Mouse (Mus musculus) kidney, adult 2 months (tissue): ENCODE measurements at regions not wholly inside any gene's neighbourhood (a gene's known extent, or its start where the extent isn't known, plus 50 kb on each side); places are given as distances from the start of the nearest gene placed in this dataset.

Source experiments
- DNase-seq: peaks from one replicate; pipeline ENCODE4 v3.0.0; 2021
- H3K27ac ChIP-seq: fragments of 200-500 bp; 2 replicates; pipeline ENCODE4 v1.5.1; 2012; ENCODE audit warnings: low read depth, low read length, control low read depth, inconsistent platforms; ENCODE audit not compliant: insufficient read depth
- H3K27me3 ChIP-seq: fragments of 200-500 bp; replicated peaks from 2 replicates; pipeline ENCODE4 v1.6.1; 2012; ENCODE audit warnings: mild to moderate bottlenecking, moderate library complexity, low read length, inconsistent platforms; ENCODE audit not compliant: control insufficient read depth, insufficient read depth
- H3K36me3 ChIP-seq: fragments of 200-500 bp; 2 replicates; pipeline ENCODE4 v1.6.1; 2012; ENCODE audit warnings: mild to moderate bottlenecking, moderate library complexity, low read length, inconsistent platforms; ENCODE audit not compliant: control insufficient read depth, insufficient read depth
- H3K4me1 ChIP-seq: fragments of 200-500 bp; 2 replicates; pipeline ENCODE4 v1.6.1; 2011; ENCODE audit warnings: low read length; ENCODE audit not compliant: control insufficient read depth, insufficient read depth
- H3K4me3 ChIP-seq: fragments of 200-500 bp; 2 replicates; pipeline ENCODE4 v1.5.1; 2011; ENCODE audit warnings: mild to moderate bottlenecking, low read depth, low read length, control low read depth; ENCODE audit not compliant: insufficient read depth
- CTCF ChIP-seq: fragments of 200-500 bp; conservative IDR thresholded peaks from 2 replicates; pipeline ENCODE4 v1.5.1; 2011; ENCODE audit warnings: low read depth, mild to moderate bottlenecking, control low read depth, low read length, moderate library complexity, mixed read lengths; ENCODE audit not compliant: insufficient read depth, insufficient read length
- POLR2A ChIP-seq: fragments of 200-500 bp; IDR thresholded peaks from one replicate; pipeline ENCODE4 v1.6.1; 2011; ENCODE audit warnings: low read depth, low read length, control low read depth
- WGBS: fragments of 180-500 bp; shearing (Covaris S2); methylation state at CpG from one replicate; pipeline ENCODE4 v1.1.7; 2018; 5-methylcytosine and 5-hydroxymethylcytosine counted together

DNA sequence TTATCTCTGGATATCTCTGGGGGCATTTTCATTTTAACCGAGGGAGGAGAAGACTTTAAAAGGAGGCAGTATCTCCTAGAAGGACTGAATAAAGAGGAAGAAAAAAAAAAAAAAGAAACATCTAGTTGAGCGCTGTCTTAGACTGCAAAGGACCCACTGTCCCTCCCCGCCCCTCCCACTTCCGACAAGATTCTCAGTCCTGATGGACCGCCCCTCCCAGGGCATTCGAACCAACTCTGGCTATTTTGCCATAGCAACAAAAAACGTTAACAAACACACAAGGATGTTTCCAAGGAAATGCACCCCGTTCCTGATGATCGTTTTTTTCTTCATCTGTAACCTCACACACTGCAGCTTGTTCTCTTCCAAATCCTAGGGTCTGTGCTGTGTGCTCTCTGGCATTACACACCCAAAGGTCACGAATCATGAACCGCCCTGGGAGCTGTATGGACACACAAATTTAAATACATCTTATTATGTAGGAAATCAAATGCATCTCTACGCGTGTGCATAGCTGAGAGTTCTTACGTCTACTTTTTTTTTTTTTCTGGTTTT, 75.8 kb downstream of the Rnd3 start:
- H3K27me3 ChIP-seq: no peaks in the 10 kb centered on the region; the same call in 1 of the 2 replicates
- 69% methylated on average over 14 of the region's 14 CpGs for WGBS
- H3K4me3 ChIP-seq: no peak overlapping the region
- no peak overlapping the region for H3K27ac ChIP-seq
- H3K36me3 ChIP-seq: no peaks in the 10 kb centered on the region
- no peak for DNase-seq
- no peaks in the 10 kb centered on the region for H3K4me1 ChIP-seq
- no peak for TF ChIP-seq CTCF
- TF ChIP-seq POLR2A: no peak

- Histone ChIP-seq H3K4me3 (no peak overlapping the region), H3K27ac (no peak overlapping the region), H3K36me3 (no peaks in the 10 kb centered on the region), H3K27me3 (no peaks in the 10 kb centered on the region; the same call in 1 of the 2 replicates), H3K4me1 (no peaks in the 10 kb centered on the region)
- 50% methylated on average over 6 of the region's 6 CpGs for WGBS
- DNase-seq: no peak
- TF ChIP-seq POLR2A: no peak
- TF ChIP-seq CTCF: no peak
These were observed 76.5 kb downstream of the Rnd3 start for GRCm38 (mm10) chr2:51072346-51072885.

GRCm38 (mm10) chr2:51070902-51071301, 78.0 kb downstream of the Rnd3 start:
- H3K27me3 ChIP-seq: no peaks in the 10 kb centered on the region; the same call in 1 of the 2 replicates
- DNase-seq: no peak
- H3K4me1 ChIP-seq: no peaks in the 10 kb centered on the region
- no peak overlapping the region for H3K4me3 ChIP-seq
- WGBS: 96% methylated on average over 2 of the region's 2 CpGs
- TF ChIP-seq POLR2A: no peak
- no peak for TF ChIP-seq CTCF
- no peaks in the 10 kb centered on the region for H3K36me3 ChIP-seq
- H3K27ac ChIP-seq: no peak overlapping the region

GRCm38 (mm10) chr2:51066423-51066831, 82.5 kb downstream of the Rnd3 start:
- Histone ChIP-seq H3K36me3 (no peaks in the 10 kb centered on the region), H3K27me3 (no peaks in the 10 kb centered on the region), H3K4me1 (no peaks in the 10 kb centered on the region), H3K27ac (no peak overlapping the region), H3K4me3 (no peak overlapping the region)
- no peak for DNase-seq
- 59% methylated on average over 11 of the region's 11 CpGs for WGBS
- no peak for TF ChIP-seq POLR2A
- no peak for TF ChIP-seq CTCF

- no peak for DNase-seq
- no peaks in the 10 kb centered on the region for H3K4me1 ChIP-seq
- H3K36me3 ChIP-seq: no peaks in the 10 kb centered on the region
- no peaks in the 10 kb centered on the region for H3K27me3 ChIP-seq
- no peak overlapping the region for H3K4me3 ChIP-seq
- TF ChIP-seq POLR2A (no peak), CTCF (no peak)
- H3K27ac ChIP-seq: no peak overlapping the region
- WGBS: 76% methylated on average over 6 of the region's 6 CpGs
These were observed 83.1 kb downstream of the Rnd3 start for GRCm38 (mm10) chr2:51065821-51066220.

DNA sequence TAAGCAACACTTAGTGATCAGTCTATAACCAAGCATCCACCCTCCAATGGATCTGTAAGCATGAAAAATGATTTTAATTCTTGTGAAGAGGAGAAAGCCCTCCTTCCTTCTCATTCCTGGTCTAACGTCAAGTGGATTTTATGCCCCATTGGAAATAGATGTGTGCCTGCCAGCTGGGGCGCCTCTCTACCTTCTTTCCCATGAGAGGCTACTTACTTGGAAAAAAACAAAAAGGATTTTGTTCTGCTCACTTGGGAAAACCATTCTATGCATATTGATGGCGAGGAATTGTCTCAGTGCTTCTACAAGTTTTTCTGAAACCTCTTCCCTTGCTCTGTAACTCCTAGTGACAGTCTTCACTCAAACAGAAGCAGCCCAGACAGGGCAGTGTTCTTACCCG, 84.1 kb downstream of the Rnd3 start:
- H3K27ac ChIP-seq: no peak overlapping the region
- 88% methylated on average over 4 of the region's 4 CpGs for WGBS
- DNase-seq: no peak
- no peaks in the 10 kb centered on the region for H3K27me3 ChIP-seq
- no peak for TF ChIP-seq CTCF
- no peak for TF ChIP-seq POLR2A
- H3K36me3 ChIP-seq: no peaks in the 10 kb centered on the region
- H3K4me3 ChIP-seq: no peak overlapping the region
- no peaks in the 10 kb centered on the region for H3K4me1 ChIP-seq

- WGBS: 96% methylated on average over 5 of the region's 5 CpGs
- no peak overlapping the region for H3K4me3 ChIP-seq
- TF ChIP-seq POLR2A: no peak
- TF ChIP-seq CTCF: no peak
- no peaks in the 10 kb centered on the region for H3K36me3 ChIP-seq
- H3K27me3 ChIP-seq: no peaks in the 10 kb centered on the region
- H3K4me1 ChIP-seq: no peaks in the 10 kb centered on the region
- DNase-seq: no peak
- no peak overlapping the region for H3K27ac ChIP-seq
These were observed 86.9 kb downstream of the Rnd3 start for GRCm38 (mm10) chr2:51062049-51062448.
